Mouse (Mus musculus) urinary bladder, postnatal 0 days (tissue): ENCODE measurements around the gene Vmn1r233. TPM values are rescaled to one million over a fixed set of nuclear protein-coding genes. Genes with fewer than 3 reads are reported as not detected.

Experiments
- polyA plus RNA-seq: library from polyadenylated mRNA; unstranded; fragments of >200 nt; fragmentation: Nextera tagmentation; extraction: Ambion mirVana; gene quantifications from 2 replicates; pipeline ENCODE4 v1.2.1, GENCODE M21; 2015

Gene Vmn1r233
- polyA plus RNA-seq = not detected in 2 replicates

GRCm38 (mm10) chr17:20996364-20996763 lies at the start of gene Vmn1r233:
Gene Vmn1r233, minus strand, starts transcription at chr17:20996464.

DNA sequence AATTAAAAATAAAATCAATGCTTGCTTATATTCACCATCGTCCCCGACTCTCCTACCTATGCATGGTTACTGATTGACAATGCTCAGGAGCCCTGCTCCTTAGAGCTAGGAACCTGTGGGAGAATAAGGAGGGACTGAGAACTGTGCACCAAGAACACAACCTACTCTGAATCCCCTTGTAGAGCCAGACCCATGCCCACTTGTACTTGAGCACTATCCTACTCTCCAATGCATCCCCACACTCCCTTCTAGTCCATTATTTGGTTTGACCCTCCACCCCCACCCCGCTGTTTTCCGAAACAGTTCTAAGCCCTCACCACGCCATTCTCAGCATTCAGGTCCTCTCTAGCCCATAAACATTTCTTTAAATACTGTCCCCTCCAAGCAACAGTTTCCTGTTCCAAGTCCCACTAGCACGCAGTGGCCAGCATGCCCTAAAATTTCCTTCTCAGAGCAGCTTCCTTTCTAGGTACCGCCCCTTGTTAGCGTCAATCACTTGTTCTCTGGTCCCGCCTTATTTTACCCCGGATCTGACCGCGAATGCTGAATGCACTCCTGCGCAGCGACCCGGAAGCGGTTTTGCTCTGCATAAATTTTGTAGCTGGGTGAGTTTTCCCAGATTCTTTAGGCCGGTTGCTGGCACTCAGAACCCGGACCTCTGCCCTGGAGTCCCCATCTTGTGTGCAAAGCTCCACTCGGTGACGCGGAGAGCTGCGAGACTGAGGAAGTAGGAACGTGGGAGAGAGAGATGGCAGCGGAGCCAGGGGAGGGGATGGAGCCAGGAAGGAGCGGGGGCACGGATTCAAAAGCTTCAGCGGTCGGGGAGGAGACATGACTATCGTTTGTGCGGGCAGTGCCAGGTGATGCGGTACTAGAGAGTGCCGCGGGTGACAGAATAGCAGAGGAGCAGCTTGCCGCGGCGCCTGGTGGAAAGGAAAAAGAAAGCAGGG lies 12.4 kb upstream of the Vmn1r233 start, which contains the start of gene Zfp160:
Gene Zfp160 (plus strand): TSS at position 522 of the 950 bp plus-strand sequence.

GRCm38 (mm10) chr17:20944985-20945891 lies 51.0 kb downstream of the Vmn1r233 start, which contains the start of gene Ppp2r1a:
Gene Ppp2r1a, plus strand, starts transcription at chr17:20945311.

Other genes starting within 250 kb of the Vmn1r233 start
- not detected in 2 replicates for gene Vmn1r228, start 210.3 kb downstream of the Vmn1r233 start, polyA plus RNA-seq
- not detected in 2 replicates for gene Vmn1r229, start 184.9 kb downstream of the Vmn1r233 start, polyA plus RNA-seq
- gene Vmn1r230, start 156.0 kb downstream of the Vmn1r233 start, polyA plus RNA-seq = not detected in 2 replicates
- gene Vmn1r231, start 91.4 kb downstream of the Vmn1r233 start, polyA plus RNA-seq = not detected in 2 replicates
- gene Vmn1r232, start 76.8 kb downstream of the Vmn1r233 start, polyA plus RNA-seq = not detected in 2 replicates
- gene Ppp2r1a, start 51.2 kb downstream of the Vmn1r233 start, polyA plus RNA-seq = 227 and 248 TPM in 2 replicates
- 6.0 and 7.3 TPM in 2 replicates for gene Zfp160, start 12.4 kb upstream of the Vmn1r233 start, polyA plus RNA-seq
- not detected in 2 replicates for gene Vmn1r234, start 229.6 kb upstream of the Vmn1r233 start, polyA plus RNA-seq